Mouse (Mus musculus) limb, embryonic 12.5 days (tissue): ENCODE results near the gene Ptpn13. TPM values are rescaled to one million over a fixed set of nuclear protein-coding genes. Genes with fewer than 3 reads are reported as not detected.
A peak's percentile ranks its signal among the peaks of the same experiment; 100 is the strongest.

Experiments
- ATAC-seq: fragments of 200-750 bp; cut with Nextera tagmentation; 2 replicates; pipeline ENCODE4 v1.8.0; 2017; ENCODE audit warnings: low read depth, moderate TSS enrichment; ENCODE audit not compliant: insufficient number of reproducible peaks, insufficient read depth, low FRiP score, low TSS enrichment
- H3K27ac ChIP-seq: fragments of 300-500 bp; sonication (generic); 2 replicates; pipeline ENCODE4 v1.5.1; 2016; ENCODE audit warnings: mild to moderate bottlenecking, moderate library complexity
- H3K27me3 ChIP-seq: fragments of 300-500 bp; sonication (generic); 2 replicates; pipeline ENCODE4 v1.6.1; 2016; ENCODE audit warnings: mild to moderate bottlenecking, moderate library complexity
- H3K36me3 ChIP-seq: fragments of 300-500 bp; sonication (generic); 2 replicates; pipeline ENCODE4 v1.6.1; 2016; ENCODE audit warnings: mild to moderate bottlenecking, moderate library complexity
- H3K4me1 ChIP-seq: fragments of 300-500 bp; sonication (generic); replicated peaks from 2 replicates; pipeline ENCODE4 v1.6.1; 2016
- H3K4me2 ChIP-seq: fragments of 300-500 bp; sonication (generic); 2 replicates; pipeline ENCODE4 v1.6.1; 2016; ENCODE audit warnings: mild to moderate bottlenecking, moderate library complexity
- H3K4me3 ChIP-seq: fragments of 300-500 bp; sonication (generic); replicated peaks from 2 replicates; pipeline ENCODE4 v1.5.1; 2016; ENCODE audit warnings: mild to moderate bottlenecking
- H3K9ac ChIP-seq: fragments of 300-500 bp; sonication (generic); replicated peaks from 2 replicates; pipeline ENCODE4 v1.6.1; 2016; ENCODE audit warnings: mild to moderate bottlenecking, moderate library complexity
- H3K9me3 ChIP-seq: fragments of 300-500 bp; sonication (generic); 2 replicates; pipeline ENCODE4 v1.6.1; 2016; ENCODE audit warnings: mild to moderate bottlenecking, moderate library complexity
- WGBS: fragments of 180-500 bp; shearing (Covaris S2); methylation state at CpG from one replicate; pipeline ENCODE4 v1.1.7; 2016; 5-methylcytosine and 5-hydroxymethylcytosine counted together
- polyA plus RNA-seq: library from polyadenylated mRNA; unstranded; fragments of >200 nt; fragmentation: Nextera tagmentation; extraction: Ambion mirVana; gene quantifications from 2 replicates; pipeline ENCODE4 v1.2.1, GENCODE M21; 2016

The Ptpn13 gene
- polyA plus RNA-seq, 1 experiment from 2014 or later, result 13.2 TPM

DNA sequence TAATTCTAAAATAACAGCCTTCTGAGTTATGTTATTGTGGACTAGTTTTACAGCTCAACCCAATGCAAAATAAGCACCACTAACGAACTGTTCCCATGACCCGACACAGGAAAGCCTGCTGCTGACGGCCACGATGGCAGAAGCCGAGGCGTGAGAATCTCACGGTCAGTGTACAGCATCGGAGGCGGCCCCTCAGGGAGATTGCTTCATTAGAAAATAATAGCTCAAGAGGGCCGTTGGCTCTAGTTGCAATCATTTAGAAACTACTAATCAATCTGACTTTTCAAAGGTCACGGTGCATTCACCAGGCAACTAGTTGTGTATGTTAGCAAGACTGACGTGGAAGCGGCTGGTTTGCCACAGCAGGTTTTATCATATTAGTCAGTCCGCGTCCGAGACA lies 31.2 kb upstream of the Ptpn13 start:
- no peak overlapping the region for H3K4me3 ChIP-seq
- no peaks in the 10 kb centered on the region; the same call in none of the 2 replicates for H3K4me1 ChIP-seq
- no peaks in the 10 kb centered on the region for H3K36me3 ChIP-seq
- no peak overlapping the region for H3K27ac ChIP-seq
- H3K27me3 ChIP-seq, result no peaks in the 10 kb centered on the region
- ATAC-seq, result no peak
- H3K9ac ChIP-seq, result no peak overlapping the region
- no peaks in the 10 kb centered on the region for H3K9me3 ChIP-seq
- H3K4me2 ChIP-seq, result no peak overlapping the region
- 47% methylated on average over 16 of the region's 16 CpGs for WGBS

DNA sequence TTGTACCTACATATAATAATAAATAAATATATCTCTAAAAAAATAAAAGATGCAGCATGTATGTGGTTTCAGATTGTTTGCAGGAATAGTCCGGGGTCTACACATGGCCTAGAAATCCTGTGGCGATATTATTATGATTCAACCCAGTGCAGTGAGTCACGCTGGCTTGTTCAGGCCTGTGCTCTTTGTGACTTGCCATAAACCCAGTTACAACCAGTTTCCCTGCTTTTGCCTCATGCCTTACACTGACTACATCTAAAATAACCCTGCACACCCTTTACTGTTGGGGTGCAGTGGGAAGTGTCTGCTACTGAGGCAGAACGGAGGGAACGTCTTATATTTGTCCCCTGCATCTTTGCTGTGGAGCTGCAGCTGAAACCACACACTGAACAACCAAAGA lies 29.3 kb upstream of the Ptpn13 start:
- 82% methylated on average over 5 of the region's 5 CpGs for WGBS
- H3K4me3 ChIP-seq, result no peak overlapping the region
- H3K27ac ChIP-seq, result no peak overlapping the region
- H3K36me3 ChIP-seq, result no peaks in the 10 kb centered on the region
- no peaks in the 10 kb centered on the region for H3K9me3 ChIP-seq
- H3K4me2 ChIP-seq, result no peak overlapping the region
- no peak overlapping the region for H3K9ac ChIP-seq
- H3K27me3 ChIP-seq, result no peaks in the 10 kb centered on the region
- no peaks in the 10 kb centered on the region; the same call in 1 of the 2 replicates for H3K4me1 ChIP-seq
- no peak for ATAC-seq

DNA sequence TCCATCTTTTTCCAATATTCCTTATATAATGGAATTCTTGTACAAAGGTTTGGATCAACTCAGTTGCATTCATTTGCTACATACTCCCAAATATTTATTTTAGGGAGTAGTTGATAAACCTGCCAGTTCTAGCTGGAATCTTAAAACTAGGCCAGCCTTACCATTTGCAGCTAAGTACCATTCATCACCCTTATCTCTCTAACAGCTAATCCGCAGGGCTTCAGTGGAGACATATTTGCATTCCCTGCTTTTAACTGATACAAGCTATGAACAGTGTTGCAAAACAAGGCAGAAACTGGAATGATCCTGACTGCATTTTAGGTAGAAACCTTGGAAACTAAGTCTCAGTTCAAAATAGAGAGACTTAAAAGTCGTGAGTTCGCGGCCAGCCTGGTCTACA lies 27.6 kb upstream of the Ptpn13 start:
- 83% methylated on average over 4 of the region's 4 CpGs for WGBS
- Histone ChIP-seq H3K27ac (no peak overlapping the region), H3K4me2 (no peak overlapping the region), H3K9me3 (no peaks in the 10 kb centered on the region), H3K4me1 (no peaks in the 10 kb centered on the region; the same call in 1 of the 2 replicates), H3K36me3 (no peaks in the 10 kb centered on the region), H3K27me3 (no peaks in the 10 kb centered on the region), H3K9ac (no peak overlapping the region), H3K4me3 (no peak overlapping the region)
- ATAC-seq, result no peak

DNA sequence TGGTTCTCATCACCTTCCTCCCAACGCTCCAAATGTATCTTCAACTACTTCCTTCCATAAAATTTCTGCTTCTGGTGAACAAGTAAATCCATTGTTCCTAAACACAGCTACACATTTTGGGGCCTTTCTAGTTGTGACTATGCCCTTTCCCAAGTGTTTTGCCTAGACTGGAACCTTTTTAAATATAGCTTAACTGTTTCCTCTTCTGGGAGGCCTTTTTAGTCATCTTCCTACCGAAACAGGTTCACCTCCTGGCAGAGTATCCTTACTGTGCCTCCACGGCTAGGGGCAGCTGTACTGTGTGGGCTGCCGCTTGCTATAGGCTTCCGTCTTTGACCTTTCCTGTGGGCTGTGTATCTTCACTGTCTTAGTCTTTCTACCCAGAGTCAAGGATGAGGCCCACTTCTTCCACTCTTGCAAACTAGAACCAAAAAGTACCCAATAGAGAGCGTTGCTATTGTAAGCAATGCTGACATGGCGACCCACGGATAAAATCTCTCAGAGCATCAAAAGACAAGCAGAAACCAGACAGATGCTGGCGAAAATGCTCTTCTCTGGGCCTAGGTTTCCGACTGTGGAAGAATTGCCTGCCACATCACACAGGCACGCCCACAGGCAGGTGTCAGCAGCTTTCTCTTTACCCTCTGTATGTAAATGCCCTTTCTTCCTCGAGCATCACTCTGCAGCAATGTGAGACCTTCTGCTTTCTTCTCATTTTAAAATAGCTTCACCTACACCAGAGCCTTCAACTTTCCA lies 20.6 kb upstream of the Ptpn13 start:
- no peak for ATAC-seq
- H3K9me3 ChIP-seq, result 0 out of 2 replicates have a peak, but pooled peaks cover 2% of the 10 kb centered on the region
- H3K4me1 ChIP-seq, result no peaks in the 10 kb centered on the region
- H3K4me3 ChIP-seq, result no peak overlapping the region
- no peaks in the 10 kb centered on the region for H3K27me3 ChIP-seq
- H3K27ac ChIP-seq, result no peak overlapping the region
- no peaks in the 10 kb centered on the region for H3K36me3 ChIP-seq
- 85% methylated on average over 12 of the region's 12 CpGs for WGBS
- no peak overlapping the region for H3K4me2 ChIP-seq
- no peak overlapping the region for H3K9ac ChIP-seq

DNA sequence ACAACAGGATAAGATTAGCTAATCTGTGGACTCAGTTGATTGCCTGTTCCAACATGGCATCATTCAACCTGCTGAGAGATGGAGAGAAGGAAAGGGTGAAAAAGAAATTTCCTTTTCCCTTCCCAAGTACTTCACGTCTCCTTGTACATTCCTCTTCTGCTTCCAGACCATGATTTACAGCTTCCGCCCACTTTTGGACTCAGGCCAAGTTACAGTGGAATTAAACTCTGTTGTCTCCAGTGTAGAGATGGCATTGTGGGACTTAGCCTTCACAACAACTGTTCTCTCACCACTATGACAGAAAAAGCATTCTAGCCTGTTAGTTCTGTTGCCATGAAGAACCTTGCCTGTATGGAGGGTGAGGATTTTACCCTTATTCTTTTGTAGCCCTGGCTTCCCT lies 19.1 kb upstream of the Ptpn13 start:
- 0 out of 2 replicates have a peak, but pooled peaks cover 2% of the 10 kb centered on the region for H3K9me3 ChIP-seq
- H3K36me3 ChIP-seq, result no peaks in the 10 kb centered on the region
- H3K4me2 ChIP-seq, result no peak overlapping the region
- no peaks in the 10 kb centered on the region for H3K4me1 ChIP-seq
- no peak overlapping the region for H3K4me3 ChIP-seq
- H3K27me3 ChIP-seq, result no peaks in the 10 kb centered on the region
- WGBS, result 57% methylated on average over 2 of the region's 2 CpGs
- H3K27ac ChIP-seq, result no peak overlapping the region
- no peak for ATAC-seq
- no peak overlapping the region for H3K9ac ChIP-seq

DNA sequence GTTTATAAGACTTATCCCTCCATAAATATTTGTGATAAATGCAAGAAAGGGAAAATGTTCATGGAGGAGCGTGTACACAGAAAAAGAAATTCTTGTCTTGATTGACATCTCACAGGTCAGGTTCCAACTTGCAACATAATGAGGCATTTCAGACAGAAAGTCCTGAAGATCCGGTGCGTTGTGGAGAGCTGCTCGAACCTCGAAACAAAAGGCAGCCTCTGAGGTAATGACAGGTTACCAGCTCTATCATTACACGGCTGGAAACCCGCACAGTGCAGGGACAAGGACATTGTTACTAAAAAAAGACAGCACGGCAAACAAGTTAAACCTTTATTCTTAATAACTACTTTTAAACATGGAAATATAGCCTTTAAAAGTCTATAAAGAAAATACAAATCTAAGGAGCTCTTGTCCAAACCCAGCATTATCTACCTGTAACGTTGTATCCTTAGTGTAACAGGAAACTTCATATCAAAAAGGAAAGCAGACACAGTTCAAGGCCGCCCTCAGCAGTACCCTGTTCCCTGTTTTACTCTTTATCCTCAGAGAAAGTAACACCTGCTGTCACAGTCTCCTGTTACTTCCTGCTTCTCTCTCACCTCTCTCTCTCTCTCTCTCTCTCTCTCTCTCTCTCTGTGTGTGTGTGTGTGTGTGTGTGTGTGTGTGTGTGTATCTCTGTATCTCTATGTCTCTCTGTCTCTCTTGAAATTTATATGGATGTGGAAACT lies 12.8 kb upstream of the Ptpn13 start:
- Histone ChIP-seq H3K27me3 (no peaks in the 10 kb centered on the region), H3K9me3 (0 out of 2 replicates have a peak, but pooled peaks cover 2% of the 10 kb centered on the region), H3K36me3 (no peaks in the 10 kb centered on the region), H3K4me3 (no peak overlapping the region), H3K4me2 (no peak overlapping the region), H3K27ac (no peak overlapping the region), H3K4me1 (0 out of 2 replicates have a peak, but pooled peaks cover 2% of the 10 kb centered on the region), H3K9ac (no peak overlapping the region)
- no peak for ATAC-seq
- 70% methylated on average over 10 of the region's 10 CpGs for WGBS

DNA sequence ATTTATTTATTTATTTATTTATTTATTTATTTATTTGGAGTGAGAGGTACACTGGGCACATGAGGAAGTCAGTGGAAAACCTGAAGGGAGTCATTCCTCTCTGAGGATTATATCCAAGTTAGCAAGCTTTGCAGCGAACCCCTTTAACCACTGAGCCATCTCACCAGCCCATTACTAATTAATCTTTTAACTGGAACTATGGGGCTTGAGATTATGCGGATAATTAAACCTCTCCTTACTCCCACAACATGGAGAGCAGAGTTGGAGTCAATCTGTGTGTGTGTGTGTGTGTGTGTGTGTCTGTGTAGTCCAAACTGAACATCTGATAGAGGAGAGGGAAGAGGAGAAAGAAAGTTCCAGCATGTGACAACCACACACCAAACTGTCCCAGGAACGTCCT lies 10.4 kb upstream of the Ptpn13 start:
- ATAC-seq, result no peak
- 74% methylated on average over 3 of the region's 3 CpGs for WGBS
- Histone ChIP-seq H3K36me3 (no peaks in the 10 kb centered on the region), H3K4me2 (no peak overlapping the region), H3K4me3 (no peak overlapping the region), H3K9ac (no peak overlapping the region), H3K27ac (no peak overlapping the region), H3K27me3 (no peaks in the 10 kb centered on the region), H3K9me3 (no peaks in the 10 kb centered on the region), H3K4me1 (0 out of 2 replicates have a peak, but pooled peaks cover 2% of the 10 kb centered on the region)

DNA sequence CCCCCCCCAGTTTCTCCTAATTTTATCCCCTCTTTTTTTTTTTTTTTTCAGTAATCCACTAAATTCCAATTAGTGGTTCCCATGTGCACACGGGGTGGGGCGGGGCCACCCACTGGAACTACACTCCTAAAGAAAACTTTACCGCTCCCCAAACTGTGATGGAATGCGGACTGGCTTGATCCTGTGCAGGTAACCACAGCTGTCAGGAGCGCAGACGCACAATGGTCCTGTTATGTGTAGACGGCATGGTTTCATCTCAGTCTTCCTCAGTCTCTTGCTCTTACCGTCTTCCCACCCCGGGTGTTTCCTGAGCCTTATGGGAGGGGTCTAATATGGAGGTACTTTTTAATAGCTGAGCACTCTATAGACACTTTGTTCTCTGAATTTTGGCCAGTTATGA lies 7.0 kb upstream of the Ptpn13 start:
- WGBS, result 78% methylated on average over 9 of the region's 9 CpGs
- Histone ChIP-seq H3K4me3 (no peak overlapping the region), H3K36me3 (no peaks in the 10 kb centered on the region), H3K27me3 (peaks cover 8% of the 10 kb centered on the region), H3K9me3 (no peaks in the 10 kb centered on the region), H3K27ac (no peak overlapping the region), H3K4me2 (no peak overlapping the region), H3K4me1 (peaks cover 21% of the 10 kb centered on the region), H3K9ac (no peak overlapping the region)
- no peak for ATAC-seq

DNA sequence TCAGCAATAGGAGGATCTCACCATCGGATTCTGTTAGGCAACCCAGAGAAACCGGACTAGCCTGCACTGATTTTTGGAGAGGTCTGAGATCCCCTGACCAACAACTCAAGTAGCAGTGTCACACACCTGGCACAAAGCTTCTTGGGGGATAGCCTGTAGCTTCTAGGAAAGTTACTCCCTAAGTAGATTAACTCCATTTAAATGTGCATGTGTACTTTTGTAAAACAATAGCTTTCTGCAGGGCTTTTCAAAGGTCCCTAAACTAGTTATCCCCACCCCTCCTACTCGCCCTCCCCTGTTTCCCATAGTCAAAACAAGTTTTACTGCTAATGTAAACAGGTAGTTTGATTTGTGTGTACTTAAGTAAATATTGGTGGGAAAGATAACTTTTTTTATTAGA lies 6.1 kb upstream of the Ptpn13 start:
- Histone ChIP-seq H3K4me1 (peaks cover 26% of the 10 kb centered on the region), H3K9ac (no peak overlapping the region), H3K36me3 (no peaks in the 10 kb centered on the region), H3K27me3 (peaks cover 12% of the 10 kb centered on the region), H3K27ac (no peak overlapping the region), H3K9me3 (no peaks in the 10 kb centered on the region), H3K4me3 (no peak overlapping the region), H3K4me2 (no peak overlapping the region)
- WGBS, result 78% methylated on average over 3 of the region's 3 CpGs
- ATAC-seq, result no peak

DNA sequence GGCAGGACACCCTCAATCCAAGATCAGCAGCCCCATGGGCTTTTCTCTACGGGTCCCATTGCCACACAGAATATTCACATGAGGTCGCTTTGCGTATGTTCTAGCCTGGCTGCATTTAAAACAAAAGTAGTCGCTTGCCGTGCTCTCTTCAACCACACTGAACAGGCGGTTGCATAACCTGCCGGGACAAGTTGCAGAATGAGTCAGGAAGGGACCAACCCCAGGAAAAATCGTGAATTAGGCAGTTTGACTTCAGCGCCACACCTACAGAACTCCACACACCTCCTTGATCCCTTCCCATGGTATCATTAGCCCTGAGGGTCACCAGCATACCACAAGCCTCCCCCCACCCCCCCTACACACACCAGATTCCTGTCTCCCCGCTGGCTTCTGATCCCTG lies 4.4 kb upstream of the Ptpn13 start:
- Histone ChIP-seq H3K36me3 (no peaks in the 10 kb centered on the region), H3K27me3 (peaks cover 14% of the 10 kb centered on the region), H3K4me1 (peaks cover 34% of the 10 kb centered on the region), H3K4me2 (peak overlapping the region; percentile 15; the same call in 1 of the 2 replicates), H3K9ac (no peak overlapping the region), H3K9me3 (no peaks in the 10 kb centered on the region), H3K4me3 (no peak overlapping the region), H3K27ac (peak overlapping the region; percentile 41; the same call in 1 of the 2 replicates)
- ATAC-seq, result no peak
- WGBS, result 20% methylated on average over 10 of the region's 10 CpGs

DNA sequence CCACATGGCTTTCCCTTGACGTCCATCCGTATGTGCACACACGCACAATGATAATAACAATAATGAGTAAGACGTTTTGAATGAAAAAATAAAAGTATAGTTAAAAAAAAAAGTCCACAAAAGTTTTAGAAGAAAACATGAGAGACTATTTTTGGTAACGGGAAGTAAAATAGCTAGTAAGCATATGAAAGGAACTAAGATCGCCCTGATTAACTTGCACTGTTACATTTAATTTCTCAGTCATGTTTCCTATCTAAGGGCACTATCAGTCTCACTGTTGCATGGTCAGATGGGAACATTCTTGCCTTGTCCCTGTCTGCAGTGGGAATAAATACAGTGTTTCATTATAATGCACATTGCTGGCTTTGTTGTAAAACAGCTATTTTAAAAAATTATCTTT lies 2.4 kb upstream of the Ptpn13 start:
- peaks cover 41% of the 10 kb centered on the region for H3K4me1 ChIP-seq
- no peaks in the 10 kb centered on the region for H3K9me3 ChIP-seq
- H3K9ac ChIP-seq, result no peak overlapping the region
- no peak overlapping the region for H3K4me2 ChIP-seq
- no peak for ATAC-seq
- H3K27me3 ChIP-seq, result peaks cover 19% of the 10 kb centered on the region
- H3K36me3 ChIP-seq, result no peaks in the 10 kb centered on the region
- WGBS, result 75% methylated on average over 6 of the region's 6 CpGs
- no peak overlapping the region for H3K4me3 ChIP-seq
- no peak overlapping the region for H3K27ac ChIP-seq
